Mouse (Mus musculus) C2C12 (cell line): Measurements from ENCODE around the gene Elmod2.

Experiments
- CEBPB ChIP-seq: IDR thresholded peaks from one replicate; pipeline ENCODE4 v1.6.1; 2011; ENCODE audit warnings: low read depth, mild to moderate bottlenecking, control low read depth, moderate library complexity
- CTCF ChIP-seq: IDR thresholded peaks from one replicate; pipeline ENCODE4 v1.5.1; 2011; ENCODE audit not compliant: control insufficient read depth, insufficient read depth, insufficient read length
- FOSL1 ChIP-seq: IDR thresholded peaks from one replicate; pipeline ENCODE4 v1.8.0; 2011; ENCODE audit warnings: mild to moderate bottlenecking, low read length; ENCODE audit not compliant: poor library complexity, insufficient read depth, severe bottlenecking
- MAX ChIP-seq: IDR thresholded peaks from one replicate; pipeline ENCODE4 v1.6.1; 2011; ENCODE audit warnings: mild to moderate bottlenecking, control low read depth
- MYOD1 ChIP-seq: IDR thresholded peaks from one replicate; pipeline ENCODE4 v1.6.1; 2011; ENCODE audit warnings: low read depth; ENCODE audit not compliant: control insufficient read depth, insufficient read length
- MYOG ChIP-seq: IDR thresholded peaks from one replicate; pipeline ENCODE4 v1.6.1; 2011; ENCODE audit not compliant: control insufficient read depth, insufficient read length; ENCODE audit errors: extremely low read depth
- USF1 ChIP-seq: IDR thresholded peaks from one replicate; pipeline ENCODE4 v1.6.1; 2011; ENCODE audit warnings: low read depth, mild to moderate bottlenecking, control low read depth, moderate library complexity

- no peak for TF ChIP-seq CTCF
- no peak for TF ChIP-seq MAX
- no peak for TF ChIP-seq CEBPB
- no peak for TF ChIP-seq MYOD1
- no peak for TF ChIP-seq MYOG
- no peak for TF ChIP-seq FOSL1
- no peak for TF ChIP-seq USF1
Measured at GRCm38 (mm10) chr8:83331899-83332697, at the start of gene Elmod2.
